Mouse (Mus musculus): ENCODE measurements at regions not wholly inside any gene's neighbourhood (a gene's known extent, or its start where the extent isn't known, plus 50 kb on each side); places are given as distances from the start of the nearest gene placed in this dataset.

DNA sequence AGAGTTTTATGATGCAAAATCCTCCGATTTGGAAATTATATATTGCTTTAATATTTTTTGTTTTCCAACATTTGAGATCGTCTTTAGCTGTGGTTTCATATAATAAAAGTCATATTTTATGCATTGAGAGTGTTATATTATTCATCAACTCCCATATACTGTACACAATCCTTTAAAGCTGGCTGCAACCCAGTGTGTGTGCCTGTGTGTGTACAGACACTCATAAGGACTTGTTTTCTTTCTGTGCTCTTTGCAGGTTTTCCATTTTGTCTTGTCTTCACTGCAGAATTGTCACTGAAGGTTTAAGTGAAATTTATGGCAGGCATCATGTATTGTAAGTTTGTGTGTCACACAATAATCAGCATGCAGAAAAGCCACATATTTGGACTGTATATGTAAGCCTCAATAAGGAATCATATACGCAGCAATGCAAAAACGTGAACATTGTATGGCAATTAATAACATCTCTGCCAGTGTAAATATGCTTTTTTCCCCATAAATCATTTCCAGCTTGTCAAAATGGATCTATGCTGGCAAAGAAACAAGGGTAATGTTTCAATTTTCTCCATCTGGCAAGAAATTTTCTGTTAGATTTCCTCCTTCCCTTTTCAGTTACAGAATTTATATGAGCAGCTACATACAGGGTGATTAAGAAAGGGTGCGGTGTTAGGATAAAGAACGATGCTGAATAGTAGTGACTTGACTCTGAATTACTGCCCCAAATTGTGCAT lies 342.4 kb upstream of the Pkn2 start:
- no peak for TF ChIP-seq CTCF (IDR thresholded peaks at IDR 0.05)
- TF ChIP-seq EP300 (IDR thresholded peaks at IDR 0.05), result no peak

Data from lung, postnatal 0 days (tissue).